Mouse (Mus musculus): ENCODE results near the gene 2310061N02Rik.
"Not testable (repeated sequence)": the region's sequence is repeated elsewhere in the genome, so short reads cannot be mapped to it uniquely, and the experiment has no call there.

The 2310061N02Rik gene

GRCm38 (mm10) chr16:88707496-88708012, at the start of gene 2310061N02Rik:
TSS of gene 2310061N02Rik (minus strand) at chr16:88707962.
- no peak for DNase-seq (ENCODE audit: low read depth, low spot score)

- DNase-seq (ENCODE audit: low read depth, low spot score) = not testable (repeated sequence)
Measured at GRCm38 (mm10) chr16:88751535-88751934, 43.8 kb upstream of the 2310061N02Rik start, which contains the start of gene Krtap13. TSS of gene Krtap13 (minus strand) at chr16:88751635.

- DNase-seq (ENCODE audit: low read depth, low spot score) = no peak
Measured at GRCm38 (mm10) chr16:88747943-88748342, 40.2 kb upstream of the 2310061N02Rik start.

- DNase-seq (ENCODE audit: low read depth, low spot score) = no peak
Measured at GRCm38 (mm10) chr16:88744750-88745340, 37.1 kb upstream of the 2310061N02Rik start.

- DNase-seq (ENCODE audit: low read depth, low spot score) = no peak
Measured at GRCm38 (mm10) chr16:88735391-88735790, 27.6 kb upstream of the 2310061N02Rik start.

GRCm38 (mm10) chr16:88728812-88729275, 21.1 kb upstream of the 2310061N02Rik start, which contains the start of gene Krtap13-1:
TSS of gene Krtap13-1 (plus strand) at chr16:88728862.
- DNase-seq (ENCODE audit: low read depth, low spot score) = no peak

- no peak for DNase-seq (ENCODE audit: low read depth, low spot score)
Measured at GRCm38 (mm10) chr16:88720031-88720430, 12.3 kb upstream of the 2310061N02Rik start.

GRCm38 (mm10) chr16:88716549-88716948, 8.8 kb upstream of the 2310061N02Rik start:
- no peak for DNase-seq (ENCODE audit: low read depth, low spot score)

- no peak for DNase-seq (ENCODE audit: low read depth, low spot score)
Measured at GRCm38 (mm10) chr16:88711245-88711644, 3.5 kb upstream of the 2310061N02Rik start.

GRCm38 (mm10) chr16:88710757-88711156, 3.0 kb upstream of the 2310061N02Rik start:
- DNase-seq (ENCODE audit: low read depth, low spot score) = no peak

- no peak for DNase-seq (ENCODE audit: low read depth, low spot score)
Measured at GRCm38 (mm10) chr16:88701072-88701864, 6.5 kb downstream of the 2310061N02Rik start.

- no peak for DNase-seq (ENCODE audit: low read depth, low spot score)
Measured at GRCm38 (mm10) chr16:88696256-88696655, 11.5 kb downstream of the 2310061N02Rik start.

GRCm38 (mm10) chr16:88681282-88681681, 26.5 kb downstream of the 2310061N02Rik start:
- DNase-seq (ENCODE audit: low read depth, low spot score) = no peak

- no peak for DNase-seq (ENCODE audit: low read depth, low spot score)
Measured at GRCm38 (mm10) chr16:88679099-88679498, 28.7 kb downstream of the 2310061N02Rik start.

GRCm38 (mm10) chr16:88671571-88671970, 36.2 kb downstream of the 2310061N02Rik start, which contains the start of gene Krtap27-1:
TSS of gene Krtap27-1 (minus strand) at chr16:88671671.
- DNase-seq (ENCODE audit: low read depth, low spot score) = no peak

- DNase-seq (ENCODE audit: low read depth, low spot score) = no peak
Measured at GRCm38 (mm10) chr16:88657426-88657825, 50.3 kb downstream of the 2310061N02Rik start.
